Mouse (Mus musculus): Measurements from ENCODE around the gene Ppp1r12a.

DNA sequence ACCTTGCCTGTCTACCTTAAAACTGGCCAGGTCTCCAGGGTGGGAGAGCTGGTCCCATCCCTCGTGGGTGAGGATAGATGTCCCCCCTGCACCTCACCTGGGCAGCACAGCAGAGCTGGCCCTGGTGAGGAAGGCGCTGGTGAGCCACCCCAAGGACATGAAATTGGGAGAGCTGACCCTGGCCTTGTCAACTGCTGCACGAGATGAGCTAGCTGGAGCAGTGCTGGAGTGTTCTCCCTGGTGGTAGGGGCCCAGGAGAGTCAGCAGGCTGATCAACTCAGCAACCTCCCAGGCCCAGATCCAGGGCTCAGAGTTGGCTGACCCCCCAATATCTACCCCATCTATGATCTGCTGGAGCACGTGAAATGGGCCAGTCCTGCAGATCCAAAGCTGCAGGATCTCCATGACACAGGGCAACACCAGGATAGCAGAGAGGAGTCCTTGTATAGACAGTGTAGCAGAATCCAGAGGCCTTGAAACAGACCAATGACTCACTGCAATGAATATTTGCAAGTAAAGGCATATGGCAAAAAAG, 17.9 kb upstream of the Ppp1r12a start:
- TF ChIP-seq POLR2A (IDR thresholded peaks at IDR 0.05; ENCODE audit: insufficient read length, low read depth) = no peak
- no peak for TF ChIP-seq TCF12 (IDR thresholded peaks at IDR 0.05; ENCODE audit: insufficient read depth, poor library complexity, severe bottlenecking)
- TF ChIP-seq MAX (IDR thresholded peaks at IDR 0.05; ENCODE audit: low read depth) = no peak

Measured in myocyte (in vitro differentiated cells).